Mouse (Mus musculus) liver, postnatal 0 days (tissue): ENCODE data around the gene Celf2. TPM values are rescaled to one million over a fixed set of nuclear protein-coding genes. Genes with fewer than 3 reads are reported as not detected.

Experiments used
- ATAC-seq: fragments of 200-750 bp; cut with Nextera tagmentation; 2 replicates; pipeline ENCODE4 v1.8.0; 2017; ENCODE audit warnings: mild to moderate bottlenecking, moderate library complexity
- DNase-seq: peaks from one replicate; pipeline ENCODE4 v3.0.0-alpha.2; 2016
- H3K27ac ChIP-seq: fragments of 300-500 bp; sonication (generic); 2 replicates; pipeline ENCODE4 v1.5.1; 2014; ENCODE audit warnings: antibody characterized with exemption, moderate library complexity, mild to moderate bottlenecking, low read depth
- H3K27me3 ChIP-seq: fragments of 300-500 bp; sonication (generic); 2 replicates; pipeline ENCODE4 v1.6.1; 2014; ENCODE audit warnings: low read length, control low read depth, mixed read lengths; ENCODE audit not compliant: insufficient read depth
- H3K36me3 ChIP-seq: fragments of 300-500 bp; sonication (generic); replicated peaks from 2 replicates; pipeline ENCODE4 v1.6.1; 2014; ENCODE audit warnings: mild to moderate bottlenecking, control low read depth, low read length, moderate library complexity, mixed read lengths; ENCODE audit not compliant: insufficient read depth
- H3K4me1 ChIP-seq: fragments of 300-500 bp; sonication (generic); 2 replicates; pipeline ENCODE4 v1.6.1; 2014; ENCODE audit warnings: antibody characterized with exemption, mild to moderate bottlenecking, control low read depth; ENCODE audit not compliant: insufficient read depth
- H3K4me2 ChIP-seq: fragments of 300-500 bp; sonication (generic); 2 replicates; pipeline ENCODE4 v1.6.1; 2014; ENCODE audit warnings: low read depth, mild to moderate bottlenecking, low read length, moderate library complexity, mixed read lengths
- H3K4me3 ChIP-seq: fragments of 300-500 bp; sonication (generic); 2 replicates; pipeline ENCODE4 v1.5.1; 2014; ENCODE audit warnings: low read depth, low read length
- H3K9ac ChIP-seq: fragments of 300-500 bp; sonication (generic); replicated peaks from 2 replicates; pipeline ENCODE4 v1.6.1; 2014; ENCODE audit warnings: mild to moderate bottlenecking, moderate library complexity
- H3K9me3 ChIP-seq: fragments of 300-500 bp; sonication (generic); 2 replicates; pipeline ENCODE4 v1.6.1; 2016; ENCODE audit warnings: mild to moderate bottlenecking, control low read depth, low read length, mixed read lengths
- CTCF ChIP-seq: sonication (generic); IDR thresholded peaks from 2 replicates; pipeline ENCODE4 v1.5.1; 2016; ENCODE audit warnings: antibody characterized with exemption, low read depth
- EP300 ChIP-seq: IDR thresholded peaks from 2 replicates; pipeline ENCODE4 v1.6.1; 2016; ENCODE audit warnings: antibody characterized with exemption, low read depth, mild to moderate bottlenecking
- WGBS: fragments of 180-500 bp; shearing (Covaris S2); extraction: QIAGEN DNeasy Blood & Tissue Kit; methylation state at CpG from one replicate; pipeline ENCODE4 v1.1.7; 2014; ENCODE audit not compliant: insufficient replicate concordance; 5-methylcytosine and 5-hydroxymethylcytosine counted together
- polyA plus RNA-seq: library from polyadenylated mRNA; unstranded; fragments of >200 nt; fragmentation: Nextera tagmentation; extraction: Ambion mirVana; gene quantifications from 2 replicates; pipeline ENCODE4 v1.2.1, GENCODE M21; 2015

The Celf2 gene
- polyA plus RNA-seq, 1 experiment from 2014 or later, result 13.5 TPM

DNA sequence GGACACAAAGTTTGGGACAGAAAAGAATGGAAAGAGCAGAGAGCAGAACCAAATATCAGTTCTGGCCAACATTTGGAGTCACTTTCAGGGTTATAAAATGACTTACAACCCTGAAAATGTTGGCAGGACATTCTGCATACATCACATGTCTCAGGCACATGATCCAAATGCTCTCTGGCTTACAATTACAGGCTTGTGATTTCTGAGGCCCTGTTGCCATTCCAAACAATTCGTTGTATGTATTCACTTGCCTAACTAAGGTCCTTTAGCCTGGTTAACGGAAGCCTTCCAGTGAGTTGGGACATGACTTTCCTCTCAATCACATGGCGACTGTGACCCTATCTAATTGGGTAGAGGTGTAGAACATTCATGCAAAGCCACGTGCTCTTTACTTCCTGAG is 249.2 kb downstream of the Celf2 start:
- TF ChIP-seq EP300 (no peak), CTCF (no peak)
- no peak for DNase-seq

DNA sequence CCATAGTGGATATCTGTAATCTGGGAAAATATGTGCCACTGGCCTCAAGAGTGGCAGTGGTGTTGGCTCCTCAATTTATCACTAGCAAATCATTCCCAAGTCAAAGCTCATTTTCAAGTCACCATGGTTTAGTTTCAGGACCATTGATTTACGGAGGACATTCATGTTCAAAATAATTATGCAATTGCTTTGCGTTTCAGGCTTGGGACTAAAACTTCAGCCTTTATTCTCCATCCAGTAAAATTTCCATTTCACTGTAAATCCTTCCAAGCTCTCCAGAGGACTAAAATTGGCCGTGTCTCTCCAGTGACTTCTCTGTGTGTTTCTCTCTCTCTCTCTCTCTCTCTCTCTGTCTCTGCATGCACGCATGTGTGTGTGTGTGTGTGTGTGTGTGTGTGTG is 249.7 kb downstream of the Celf2 start:
- TF ChIP-seq CTCF (no peak), EP300 (no peak)
- ATAC-seq (no peak), DNase-seq (no peak)
- H3K27ac ChIP-seq, result no peak overlapping the region
- H3K9me3 ChIP-seq, result no peaks in the 10 kb centered on the region
- WGBS, result 76% methylated on average over 4 of the region's 4 CpGs
- no peak overlapping the region for H3K4me2 ChIP-seq
- H3K4me3 ChIP-seq, result no peak overlapping the region
- H3K27me3 ChIP-seq, result no peaks in the 10 kb centered on the region
- no peaks in the 10 kb centered on the region for H3K4me1 ChIP-seq
- no peaks in the 10 kb centered on the region for H3K36me3 ChIP-seq
- no peak overlapping the region for H3K9ac ChIP-seq

More for the DNA sequence above, 249.2 kb downstream of the Celf2 start:
- no peaks in the 10 kb centered on the region for H3K27me3 ChIP-seq
- ATAC-seq, result no peak
- no peak overlapping the region for H3K9ac ChIP-seq
- no peak overlapping the region for H3K4me2 ChIP-seq
- no peak overlapping the region for H3K4me3 ChIP-seq
- no peak overlapping the region for H3K27ac ChIP-seq
- 70% methylated on average over 4 of the region's 4 CpGs for WGBS
- no peaks in the 10 kb centered on the region for H3K36me3 ChIP-seq
- H3K4me1 ChIP-seq, result no peaks in the 10 kb centered on the region
- H3K9me3 ChIP-seq, result no peaks in the 10 kb centered on the region

DNA sequence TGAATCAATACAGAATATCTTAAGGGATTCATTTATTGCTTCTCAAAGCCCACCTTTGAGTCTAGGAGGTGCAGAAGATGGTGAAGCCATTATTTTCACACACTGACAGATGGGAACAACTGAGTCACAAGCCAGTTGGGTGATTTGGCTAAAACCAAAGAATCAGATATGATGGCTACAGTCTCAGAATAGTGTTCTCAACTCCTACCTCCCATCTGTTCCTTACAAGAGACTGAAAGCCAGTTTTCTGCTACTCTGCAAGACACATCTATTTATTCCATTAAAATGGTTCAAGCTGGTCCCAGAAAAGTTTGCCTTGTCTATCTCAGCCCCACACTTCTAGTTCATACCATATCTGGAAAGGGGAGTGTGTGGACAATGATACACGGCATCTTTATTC is 253.3 kb downstream of the Celf2 start:
- H3K9me3 ChIP-seq, result no peaks in the 10 kb centered on the region
- TF ChIP-seq CTCF (no peak), EP300 (no peak)
- H3K36me3 ChIP-seq, result no peaks in the 10 kb centered on the region
- no peaks in the 10 kb centered on the region for H3K27me3 ChIP-seq
- H3K27ac ChIP-seq, result no peak overlapping the region
- no peak for DNase-seq
- no peak overlapping the region for H3K4me2 ChIP-seq
- no peak overlapping the region for H3K9ac ChIP-seq
- WGBS, result 79% methylated on average over 1 of the region's 1 CpGs
- no peak overlapping the region for H3K4me3 ChIP-seq
- H3K4me1 ChIP-seq, result no peaks in the 10 kb centered on the region
- no peak for ATAC-seq

DNA sequence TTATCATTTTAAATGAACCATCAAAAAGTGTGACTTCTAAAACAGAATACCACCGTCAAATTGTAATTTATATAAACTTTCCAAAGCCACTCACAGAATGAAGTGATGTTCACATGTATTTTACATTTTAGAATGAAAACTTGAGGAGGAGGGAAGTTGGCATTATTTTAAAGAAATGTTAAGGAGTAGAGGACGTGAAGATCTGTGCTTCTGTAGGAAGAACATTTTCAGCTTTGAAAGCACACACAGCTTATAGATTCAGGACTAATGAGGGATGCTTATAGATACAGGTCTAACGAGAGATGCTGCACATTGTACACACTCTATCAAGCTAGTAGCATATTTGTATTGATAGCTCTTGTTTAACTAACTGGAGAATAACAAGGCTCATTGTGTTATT is 254.0 kb downstream of the Celf2 start:
- Histone ChIP-seq H3K27ac (no peak overlapping the region), H3K4me3 (no peak overlapping the region), H3K9me3 (no peaks in the 10 kb centered on the region), H3K36me3 (no peaks in the 10 kb centered on the region), H3K27me3 (no peaks in the 10 kb centered on the region), H3K9ac (no peak overlapping the region), H3K4me2 (no peak overlapping the region), H3K4me1 (no peaks in the 10 kb centered on the region)
- no peak for TF ChIP-seq CTCF
- TF ChIP-seq EP300, result no peak
- DNase-seq, result no peak
- no peak for ATAC-seq
- 70% methylated on average over 3 of the region's 3 CpGs for WGBS

DNA sequence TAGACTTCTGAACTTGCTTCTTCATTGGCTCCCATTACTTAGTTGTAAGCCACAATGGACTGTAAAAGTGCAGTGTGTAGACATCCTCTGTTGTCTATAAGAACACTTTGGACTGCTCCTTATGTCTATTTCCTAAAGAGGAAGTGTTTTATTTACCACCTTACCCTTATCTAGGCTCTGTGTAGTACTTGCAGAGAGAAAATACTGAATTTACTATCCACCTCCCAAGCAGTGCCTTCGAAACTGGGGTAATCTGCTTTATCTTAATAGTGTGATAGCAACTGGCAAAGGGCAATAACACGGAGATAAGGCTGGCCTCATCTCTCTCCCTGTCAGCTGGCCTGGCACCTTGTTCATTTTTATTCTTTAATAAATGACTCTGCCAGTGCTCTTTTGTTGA is 259.0 kb downstream of the Celf2 start:
- Histone ChIP-seq H3K4me3 (no peak overlapping the region), H3K4me1 (0 out of 2 replicates have a peak, but pooled peaks cover 3% of the 10 kb centered on the region), H3K27me3 (no peaks in the 10 kb centered on the region), H3K36me3 (no peaks in the 10 kb centered on the region), H3K4me2 (no peak overlapping the region), H3K9ac (no peak overlapping the region), H3K9me3 (no peaks in the 10 kb centered on the region), H3K27ac (no peak overlapping the region)
- DNase-seq (no peak), ATAC-seq (no peak)
- WGBS, result 32% methylated on average over 2 of the region's 2 CpGs
- no peak for TF ChIP-seq EP300
- no peak for TF ChIP-seq CTCF

DNA sequence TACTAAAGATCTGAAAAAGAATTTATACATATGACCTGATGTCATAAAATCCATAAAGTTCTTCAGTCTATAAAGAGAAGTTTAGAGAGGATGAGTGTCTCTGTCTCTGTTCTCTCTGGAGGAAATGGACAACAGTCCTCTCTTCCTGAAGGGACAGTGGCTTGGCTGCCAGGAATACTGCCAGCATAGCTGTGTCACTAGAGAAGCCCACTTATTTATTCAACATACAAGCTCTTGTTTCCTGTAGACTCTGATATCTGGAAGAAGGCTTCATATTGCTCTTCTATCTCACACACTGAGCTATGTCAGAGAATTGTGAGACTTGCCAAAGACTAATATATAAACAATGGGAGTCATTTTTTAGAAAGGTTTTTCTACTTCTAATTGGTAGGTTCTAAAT is 260.4 kb downstream of the Celf2 start:
- DNase-seq (no peak), ATAC-seq (no peak)
- Histone ChIP-seq H3K36me3 (no peaks in the 10 kb centered on the region), H3K4me1 (0 out of 2 replicates have a peak, but pooled peaks cover 3% of the 10 kb centered on the region), H3K27me3 (no peaks in the 10 kb centered on the region), H3K9me3 (no peaks in the 10 kb centered on the region), H3K9ac (no peak overlapping the region), H3K4me3 (no peak overlapping the region), H3K27ac (no peak overlapping the region), H3K4me2 (no peak overlapping the region)
- TF ChIP-seq EP300 (no peak), CTCF (no peak)
